Mouse (Mus musculus): ENCODE results near the gene Nthl1. TPM values are rescaled to one million over a fixed set of nuclear protein-coding genes. Genes with fewer than 3 reads are reported as not detected.

Gene Nthl1
- polyA plus RNA-seq, 1 experiment from 2014 or later: 18.4 TPM

GRCm38 (mm10) chr17:24595126-24596072 is 37.1 kb upstream of the Nthl1 start:
- H3K9me3 ChIP-seq (ENCODE audit: control insufficient read depth, low read length): no peaks in the 10 kb centered on the region
- H3K4me3 ChIP-seq (ENCODE audit: low read depth, low read length): no peak overlapping the region
- DNase-seq (ENCODE audit: low spot score, missing footprints) (no peak), ATAC-seq (ENCODE audit: low FRiP score) (no peak)
- no peak overlapping the region for H3K27ac ChIP-seq (ENCODE audit: low read depth, low read length)
- 76% methylated on average over 17 of the region's 17 CpGs for WGBS
- no peak overlapping the region for H3K4me2 ChIP-seq
- H3K27me3 ChIP-seq (ENCODE audit: control insufficient read depth, insufficient read depth, low read length): no peaks in the 10 kb centered on the region
- H3K9ac ChIP-seq (ENCODE audit: low read length): no peak overlapping the region
- peaks cover 33% of the 10 kb centered on the region for H3K36me3 ChIP-seq (ENCODE audit: control insufficient read depth, insufficient read depth, low read length)
- no peaks in the 10 kb centered on the region for H3K4me1 ChIP-seq (ENCODE audit: control insufficient read depth, insufficient read depth, low read length)

GRCm38 (mm10) chr17:24596073-24596466 is 36.4 kb upstream of the Nthl1 start:
- no peak for DNase-seq (ENCODE audit: low spot score, missing footprints)
- ATAC-seq (ENCODE audit: low FRiP score): no peak
- H3K4me1 ChIP-seq (ENCODE audit: control insufficient read depth, insufficient read depth, low read length): no peaks in the 10 kb centered on the region
- no peaks in the 10 kb centered on the region for H3K9me3 ChIP-seq (ENCODE audit: control insufficient read depth, low read length)
- no peaks in the 10 kb centered on the region for H3K27me3 ChIP-seq (ENCODE audit: control insufficient read depth, insufficient read depth, low read length)
- H3K9ac ChIP-seq (ENCODE audit: low read length): no peak overlapping the region
- WGBS: 91% methylated on average over 5 of the region's 5 CpGs
- H3K27ac ChIP-seq (ENCODE audit: low read depth, low read length): no peak overlapping the region
- H3K36me3 ChIP-seq (ENCODE audit: control insufficient read depth, insufficient read depth, low read length): peaks cover 33% of the 10 kb centered on the region
- no peak overlapping the region for H3K4me3 ChIP-seq (ENCODE audit: low read depth, low read length)
- no peak overlapping the region for H3K4me2 ChIP-seq

DNA sequence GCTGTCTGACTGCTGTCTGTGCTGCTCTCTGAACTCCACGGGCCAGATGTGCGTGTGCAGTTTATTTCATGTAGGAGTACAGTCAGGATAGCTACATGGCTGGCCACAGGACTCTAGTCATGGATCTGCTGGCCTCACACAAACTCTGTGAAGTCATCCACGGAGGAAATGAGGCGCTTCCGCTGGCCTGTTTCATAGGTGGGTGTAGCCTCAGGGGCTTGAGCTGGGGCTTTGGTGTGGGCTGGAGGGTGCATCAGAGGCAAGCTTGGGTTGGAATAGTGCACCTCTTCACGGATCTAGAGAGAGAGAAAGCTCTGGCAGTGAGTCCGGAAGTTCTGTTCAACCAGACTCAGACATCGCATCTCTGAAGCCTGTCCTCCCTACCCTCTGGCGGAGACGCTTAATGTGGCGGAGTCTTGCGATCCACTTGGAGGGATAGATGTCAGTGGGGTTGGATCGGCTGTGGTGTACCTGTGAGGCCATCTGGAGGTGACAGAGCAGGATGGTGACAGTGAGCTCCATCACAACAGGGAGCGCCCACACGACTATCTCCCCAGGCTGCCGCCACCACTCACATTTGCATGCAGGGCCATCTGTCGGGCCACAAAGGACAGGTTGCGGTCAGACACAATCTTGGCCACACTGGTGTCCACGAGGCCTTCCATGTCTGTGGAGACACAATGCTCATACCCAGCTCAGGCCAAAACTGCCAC is 35.9 kb upstream of the Nthl1 start:
- Histone ChIP-seq H3K4me2 (no peak overlapping the region), H3K9ac (ENCODE audit: low read length) (no peak overlapping the region), H3K27ac (ENCODE audit: low read depth, low read length) (no peak overlapping the region), H3K27me3 (ENCODE audit: control insufficient read depth, insufficient read depth, low read length) (no peaks in the 10 kb centered on the region), H3K36me3 (ENCODE audit: control insufficient read depth, insufficient read depth, low read length) (peaks cover 28% of the 10 kb centered on the region), H3K4me1 (ENCODE audit: control insufficient read depth, insufficient read depth, low read length) (no peaks in the 10 kb centered on the region), H3K9me3 (ENCODE audit: control insufficient read depth, low read length) (no peaks in the 10 kb centered on the region), H3K4me3 (ENCODE audit: low read depth, low read length) (no peak overlapping the region)
- no peak for DNase-seq (ENCODE audit: low spot score, missing footprints)
- WGBS: 91% methylated on average over 19 of the region's 19 CpGs
- ATAC-seq (ENCODE audit: low FRiP score): no peak

DNA sequence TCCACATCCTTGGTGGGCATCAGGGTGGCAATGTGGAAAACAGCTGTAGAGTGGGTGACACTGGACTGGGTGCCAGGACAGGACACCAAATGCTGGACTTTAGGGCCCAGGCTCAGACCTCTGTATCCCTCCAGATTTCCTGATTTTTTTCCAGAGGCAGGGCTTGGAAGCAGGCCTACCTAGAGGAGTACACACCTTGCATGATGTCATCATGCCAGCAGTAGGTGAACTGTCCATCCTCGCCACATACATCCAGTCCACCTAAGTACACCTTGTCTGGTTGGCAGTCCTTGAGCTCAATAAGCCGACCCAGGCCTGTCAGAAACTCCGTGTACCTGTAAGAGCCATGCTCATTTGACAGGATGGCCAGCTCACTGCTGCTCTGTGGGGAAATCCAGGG is 34.5 kb upstream of the Nthl1 start:
- 89% methylated on average over 3 of the region's 3 CpGs for WGBS
- DNase-seq (ENCODE audit: low spot score, missing footprints): no peak
- H3K36me3 ChIP-seq (ENCODE audit: control insufficient read depth, insufficient read depth, low read length): peaks cover 22% of the 10 kb centered on the region
- no peak overlapping the region for H3K4me2 ChIP-seq
- no peaks in the 10 kb centered on the region for H3K9me3 ChIP-seq (ENCODE audit: control insufficient read depth, low read length)
- no peaks in the 10 kb centered on the region for H3K27me3 ChIP-seq (ENCODE audit: control insufficient read depth, insufficient read depth, low read length)
- H3K27ac ChIP-seq (ENCODE audit: low read depth, low read length): no peak overlapping the region
- no peaks in the 10 kb centered on the region for H3K4me1 ChIP-seq (ENCODE audit: control insufficient read depth, insufficient read depth, low read length)
- H3K4me3 ChIP-seq (ENCODE audit: low read depth, low read length): no peak overlapping the region
- no peak for ATAC-seq (ENCODE audit: low FRiP score)
- H3K9ac ChIP-seq (ENCODE audit: low read length): no peak overlapping the region

GRCm38 (mm10) chr17:24600502-24600901 is 32.0 kb upstream of the Nthl1 start:
- WGBS: 90% methylated on average over 4 of the region's 4 CpGs
- peaks cover 12% of the 10 kb centered on the region for H3K36me3 ChIP-seq (ENCODE audit: control insufficient read depth, insufficient read depth, low read length)
- H3K27ac ChIP-seq (ENCODE audit: low read depth, low read length): no peak overlapping the region
- H3K4me3 ChIP-seq (ENCODE audit: low read depth, low read length): no peak overlapping the region
- no peak overlapping the region for H3K4me2 ChIP-seq
- H3K4me1 ChIP-seq (ENCODE audit: control insufficient read depth, insufficient read depth, low read length): no peaks in the 10 kb centered on the region
- H3K9me3 ChIP-seq (ENCODE audit: control insufficient read depth, low read length): no peaks in the 10 kb centered on the region
- ATAC-seq (ENCODE audit: low FRiP score) (no peak), DNase-seq (ENCODE audit: low spot score, missing footprints) (no peak)
- no peak overlapping the region for H3K9ac ChIP-seq (ENCODE audit: low read length)
- H3K27me3 ChIP-seq (ENCODE audit: control insufficient read depth, insufficient read depth, low read length): no peaks in the 10 kb centered on the region

GRCm38 (mm10) chr17:24603961-24604360 is 28.5 kb upstream of the Nthl1 start:
- no peaks in the 10 kb centered on the region for H3K9me3 ChIP-seq (ENCODE audit: control insufficient read depth, low read length)
- peaks cover 3% of the 10 kb centered on the region for H3K36me3 ChIP-seq (ENCODE audit: control insufficient read depth, insufficient read depth, low read length)
- no peak overlapping the region for H3K9ac ChIP-seq (ENCODE audit: low read length)
- 93% methylated on average over 8 of the region's 8 CpGs for WGBS
- no peak for ATAC-seq (ENCODE audit: low FRiP score)
- no peak overlapping the region for H3K4me2 ChIP-seq
- H3K4me1 ChIP-seq (ENCODE audit: control insufficient read depth, insufficient read depth, low read length): no peaks in the 10 kb centered on the region
- no peak overlapping the region for H3K27ac ChIP-seq (ENCODE audit: low read depth, low read length)
- H3K4me3 ChIP-seq (ENCODE audit: low read depth, low read length): no peak overlapping the region
- DNase-seq (ENCODE audit: low spot score, missing footprints): no peak
- H3K27me3 ChIP-seq (ENCODE audit: control insufficient read depth, insufficient read depth, low read length): no peaks in the 10 kb centered on the region

DNA sequence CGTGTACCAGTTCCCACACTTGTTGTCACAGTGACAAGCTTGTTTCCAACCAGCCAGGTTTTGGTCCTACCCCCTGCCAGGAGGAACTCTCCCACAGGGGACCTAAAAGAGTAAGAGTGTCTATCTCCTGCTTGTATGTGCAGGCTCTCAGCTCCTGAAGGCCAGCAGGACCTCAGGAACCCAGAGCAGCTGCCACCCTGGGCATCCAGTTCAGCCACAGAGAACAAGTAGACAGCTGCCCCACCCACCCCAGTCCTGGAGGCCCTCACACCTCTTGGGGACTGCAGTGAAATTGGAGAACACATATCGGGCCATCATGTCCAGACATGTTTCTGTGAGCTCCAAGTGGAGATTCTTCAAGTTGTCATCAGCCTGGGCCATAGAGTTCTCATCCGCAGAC is 27.9 kb upstream of the Nthl1 start:
- Histone ChIP-seq H3K4me2 (no peak overlapping the region), H3K9ac (ENCODE audit: low read length) (no peak overlapping the region), H3K9me3 (ENCODE audit: control insufficient read depth, low read length) (no peaks in the 10 kb centered on the region), H3K4me1 (ENCODE audit: control insufficient read depth, insufficient read depth, low read length) (no peaks in the 10 kb centered on the region), H3K27ac (ENCODE audit: low read depth, low read length) (no peak overlapping the region), H3K36me3 (ENCODE audit: control insufficient read depth, insufficient read depth, low read length) (peaks cover 3% of the 10 kb centered on the region), H3K27me3 (ENCODE audit: control insufficient read depth, insufficient read depth, low read length) (no peaks in the 10 kb centered on the region), H3K4me3 (ENCODE audit: low read depth, low read length) (no peak overlapping the region)
- ATAC-seq (ENCODE audit: low FRiP score): no peak
- DNase-seq (ENCODE audit: low spot score, missing footprints): no peak
- 90% methylated on average over 3 of the region's 3 CpGs for WGBS

DNA sequence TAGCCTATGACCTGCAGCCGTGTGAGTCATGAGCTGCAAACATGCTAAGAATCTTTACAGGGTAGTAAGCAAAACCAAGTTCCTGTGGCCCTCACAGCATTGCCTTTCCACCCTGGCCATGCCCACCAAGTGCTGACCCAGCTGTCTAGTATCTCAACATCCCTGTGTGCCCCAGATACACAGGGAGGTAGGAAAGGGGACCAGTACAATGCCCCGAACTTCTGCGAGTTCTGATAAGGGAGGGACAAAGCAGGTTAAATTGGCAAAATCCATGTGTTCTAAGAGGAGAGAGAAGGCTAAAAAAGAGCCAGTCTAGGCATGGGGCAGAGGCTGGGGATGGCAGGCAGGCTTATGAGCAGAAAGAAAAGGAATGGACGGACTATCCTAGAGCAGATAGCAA is 24.1 kb upstream of the Nthl1 start:
- H3K36me3 ChIP-seq (ENCODE audit: control insufficient read depth, insufficient read depth, low read length): peaks cover 6% of the 10 kb centered on the region
- H3K4me2 ChIP-seq: no peak overlapping the region
- ATAC-seq (ENCODE audit: low FRiP score): no peak
- H3K27me3 ChIP-seq (ENCODE audit: control insufficient read depth, insufficient read depth, low read length): no peaks in the 10 kb centered on the region
- no peaks in the 10 kb centered on the region for H3K9me3 ChIP-seq (ENCODE audit: control insufficient read depth, low read length)
- no peak overlapping the region for H3K4me3 ChIP-seq (ENCODE audit: low read depth, low read length)
- H3K27ac ChIP-seq (ENCODE audit: low read depth, low read length): no peak overlapping the region
- no peak overlapping the region for H3K9ac ChIP-seq (ENCODE audit: low read length)
- DNase-seq (ENCODE audit: low spot score, missing footprints): no peak
- WGBS: 90% methylated on average over 4 of the region's 4 CpGs
- no peaks in the 10 kb centered on the region for H3K4me1 ChIP-seq (ENCODE audit: control insufficient read depth, insufficient read depth, low read length)

GRCm38 (mm10) chr17:24608874-24609273 is 23.6 kb upstream of the Nthl1 start:
- Histone ChIP-seq H3K4me1 (ENCODE audit: control insufficient read depth, insufficient read depth, low read length) (no peaks in the 10 kb centered on the region), H3K9me3 (ENCODE audit: control insufficient read depth, low read length) (no peaks in the 10 kb centered on the region), H3K4me2 (no peak overlapping the region), H3K27me3 (ENCODE audit: control insufficient read depth, insufficient read depth, low read length) (no peaks in the 10 kb centered on the region), H3K4me3 (ENCODE audit: low read depth, low read length) (no peak overlapping the region), H3K9ac (ENCODE audit: low read length) (no peak overlapping the region), H3K36me3 (ENCODE audit: control insufficient read depth, insufficient read depth, low read length) (peaks cover 6% of the 10 kb centered on the region), H3K27ac (ENCODE audit: low read depth, low read length) (no peak overlapping the region)
- ATAC-seq (ENCODE audit: low FRiP score) (no peak), DNase-seq (ENCODE audit: low spot score, missing footprints) (no peak)
- 94% methylated on average over 8 of the region's 8 CpGs for WGBS

All from midbrain, embryonic 11.5 days (tissue).